Mouse (Mus musculus): ENCODE measurements around the gene Glp2r. TPM values are rescaled to one million over a fixed set of nuclear protein-coding genes. Genes with fewer than 3 reads are reported as not detected.

Glp2r gene
- polyA plus RNA-seq, 1 experiment from 2014 or later, result not detected

- in situ Hi-C loops (cut with MboI; ENCODE audit: low pct_unique_long_range_greater_than_20kb), result loop anchor here (25.0 kb wide), 1 partner anchor 276 kb away; no protein-coding TSS in a partner anchor
- ATAC-seq (no peak), DNase-seq (ENCODE audit: low read depth, low spot score) (no peak)
- CTCF ChIA-PET, result no interaction called here
- no peak for TF ChIP-seq CTCF (IDR thresholded peaks at IDR 0.05)
- peaks cover 26% of the 10 kb centered on the region for H3K27me3 ChIP-seq
- POLR2A ChIA-PET, result no interaction called here
Observed at GRCm38 (mm10) chr11:67661465-67661864, 109.5 kb downstream of the Glp2r start.

- H3K27me3 ChIP-seq, result peaks cover 34% of the 10 kb centered on the region
- ATAC-seq (peak; percentile 55), DNase-seq (ENCODE audit: low read depth, low spot score) (no peak)
- POLR2A ChIA-PET, result interaction anchor here (1.0 kb wide), 1 partner anchor 10 kb away, joined by 3 read pairs; no protein-coding TSS in a partner anchor
- in situ Hi-C loops (cut with MboI; ENCODE audit: low pct_unique_long_range_greater_than_20kb), result loop anchor here (25.0 kb wide), 1 partner anchor 279 kb away; no protein-coding TSS in a partner anchor
- peak; percentile 77 for TF ChIP-seq CTCF (IDR thresholded peaks at IDR 0.05)
- CTCF ChIA-PET, result interaction anchor here (1.1 to 2.0 kb wide), 2 partner anchors 9 to 18 kb away, joined by 4 to 9 read pairs; no protein-coding TSS in a partner anchor
Observed at GRCm38 (mm10) chr11:67657685-67658382, 113.1 kb downstream of the Glp2r start.

- CTCF ChIA-PET, result interaction anchor here (2.4 kb wide), 1 partner anchor 19 kb away, joined by 10 read pairs; no protein-coding TSS in a partner anchor
- TF ChIP-seq CTCF (IDR thresholded peaks at IDR 0.05), result no peak
- no peak for DNase-seq (ENCODE audit: low read depth, low spot score)
- in situ Hi-C loops (cut with MboI; ENCODE audit: low pct_unique_long_range_greater_than_20kb), result loop anchor here (25.0 kb wide), 1 partner anchor 280 kb away; no protein-coding TSS in a partner anchor
- ATAC-seq, result no peak
- POLR2A ChIA-PET, result interaction anchor here (1.0 kb wide), 1 partner anchor 11 kb away, joined by 3 read pairs; no protein-coding TSS in a partner anchor
- H3K27me3 ChIP-seq, result peaks cover 36% of the 10 kb centered on the region
Observed at GRCm38 (mm10) chr11:67656811-67657210, 114.1 kb downstream of the Glp2r start.

GRCm38 (mm10) chr11:67656366-67656765 lies 114.6 kb downstream of the Glp2r start:
- no peak for TF ChIP-seq CTCF (IDR thresholded peaks at IDR 0.05)
- DNase-seq (ENCODE audit: low read depth, low spot score) (no peak), ATAC-seq (no peak)
- in situ Hi-C loops (cut with MboI; ENCODE audit: low pct_unique_long_range_greater_than_20kb), result loop anchor here (25.0 kb wide), 1 partner anchor 281 kb away; no protein-coding TSS in a partner anchor
- peaks cover 36% of the 10 kb centered on the region for H3K27me3 ChIP-seq
- POLR2A ChIA-PET, result no interaction called here
- CTCF ChIA-PET, result interaction anchor here (2.4 kb wide), 1 partner anchor 19 kb away, joined by 10 read pairs; no protein-coding TSS in a partner anchor

- CTCF ChIA-PET, result interaction anchor here (2.4 kb wide), 1 partner anchor 20 kb away, joined by 10 read pairs; no protein-coding TSS in a partner anchor
- ATAC-seq (no peak), DNase-seq (ENCODE audit: low read depth, low spot score) (no peak)
- in situ Hi-C loops (cut with MboI; ENCODE audit: low pct_unique_long_range_greater_than_20kb), result loop anchor here (25.0 kb wide), 1 partner anchor 282 kb away; no protein-coding TSS in a partner anchor
- peaks cover 33% of the 10 kb centered on the region for H3K27me3 ChIP-seq
- TF ChIP-seq CTCF (IDR thresholded peaks at IDR 0.05), result no peak
- POLR2A ChIA-PET, result no interaction called here
Observed at GRCm38 (mm10) chr11:67655236-67655959, 115.6 kb downstream of the Glp2r start.

- DNase-seq (ENCODE audit: low read depth, low spot score) (no peak), ATAC-seq (no peak)
- ChIA-PET POLR2A (no interaction called here), CTCF (interaction anchor here (2.4 kb wide), 1 partner anchor 21 kb away, joined by 10 read pairs; no protein-coding TSS in a partner anchor)
- peaks cover 33% of the 10 kb centered on the region for H3K27me3 ChIP-seq
- in situ Hi-C loops (cut with MboI; ENCODE audit: low pct_unique_long_range_greater_than_20kb), result loop anchor here (25.0 kb wide), 1 partner anchor 283 kb away; no protein-coding TSS in a partner anchor
- TF ChIP-seq CTCF (IDR thresholded peaks at IDR 0.05), result no peak
Observed at GRCm38 (mm10) chr11:67654514-67654913, 116.4 kb downstream of the Glp2r start.

GRCm38 (mm10) chr11:67653521-67654090 lies 117.3 kb downstream of the Glp2r start:
- DNase-seq (ENCODE audit: low read depth, low spot score), result no peak
- H3K27me3 ChIP-seq, result peaks cover 29% of the 10 kb centered on the region
- in situ Hi-C loops (cut with MboI; ENCODE audit: low pct_unique_long_range_greater_than_20kb), result loop anchor here (25.0 kb wide), 1 partner anchor 284 kb away; no protein-coding TSS in a partner anchor
- ChIA-PET CTCF (no interaction called here), POLR2A (no interaction called here)
- TF ChIP-seq CTCF (IDR thresholded peaks at IDR 0.05), result no peak
- no peak for ATAC-seq

- ATAC-seq (no peak), DNase-seq (ENCODE audit: low read depth, low spot score) (no peak)
- TF ChIP-seq CTCF (IDR thresholded peaks at IDR 0.05), result no peak
- ChIA-PET CTCF (no interaction called here), POLR2A (no interaction called here)
- in situ Hi-C loops (cut with MboI; ENCODE audit: low pct_unique_long_range_greater_than_20kb), result loop anchor here (25.0 kb wide), 1 partner anchor 284 kb away; no protein-coding TSS in a partner anchor
- H3K27me3 ChIP-seq, result peaks cover 30% of the 10 kb centered on the region
Observed at GRCm38 (mm10) chr11:67652893-67653255, 118.1 kb downstream of the Glp2r start.

GRCm38 (mm10) chr11:67652194-67652892 lies 118.6 kb downstream of the Glp2r start:
- ATAC-seq (peak; percentile 26), DNase-seq (ENCODE audit: low read depth, low spot score) (no peak)
- TF ChIP-seq CTCF (IDR thresholded peaks at IDR 0.05), result peak; percentile 67
- ChIA-PET CTCF (no interaction called here), POLR2A (no interaction called here)
- in situ Hi-C loops (cut with MboI; ENCODE audit: low pct_unique_long_range_greater_than_20kb), result loop anchor here (25.0 kb wide), 1 partner anchor 285 kb away; no protein-coding TSS in a partner anchor
- H3K27me3 ChIP-seq, result peaks cover 28% of the 10 kb centered on the region

GRCm38 (mm10) chr11:67651731-67652130 lies 119.2 kb downstream of the Glp2r start:
- DNase-seq (ENCODE audit: low read depth, low spot score) (no peak), ATAC-seq (no peak)
- POLR2A ChIA-PET, result no interaction called here
- CTCF ChIA-PET, result no interaction called here
- no peak for TF ChIP-seq CTCF (IDR thresholded peaks at IDR 0.05)
- in situ Hi-C loops (cut with MboI; ENCODE audit: low pct_unique_long_range_greater_than_20kb), result loop anchor here (25.0 kb wide), 1 partner anchor 286 kb away; no protein-coding TSS in a partner anchor
- peaks cover 27% of the 10 kb centered on the region for H3K27me3 ChIP-seq
